Mouse (Mus musculus) embryonic fibroblast, embryonic 13.5 days (primary cell): ENCODE results near the gene Bcl7c.

Experiments
- CTCF ChIP-seq: IDR thresholded peaks from 2 replicates; pipeline ENCODE4 v1.5.1; 2011; ENCODE audit warnings: mild to moderate bottlenecking, control low read depth, low read length, moderate library complexity, borderline replicate concordance; ENCODE audit not compliant: insufficient read depth
- POLR2A ChIP-seq: IDR thresholded peaks from 2 replicates; pipeline ENCODE4 v1.6.1; 2011; ENCODE audit warnings: low read depth, mild to moderate bottlenecking, control low read depth, low read length, moderate library complexity

DNA sequence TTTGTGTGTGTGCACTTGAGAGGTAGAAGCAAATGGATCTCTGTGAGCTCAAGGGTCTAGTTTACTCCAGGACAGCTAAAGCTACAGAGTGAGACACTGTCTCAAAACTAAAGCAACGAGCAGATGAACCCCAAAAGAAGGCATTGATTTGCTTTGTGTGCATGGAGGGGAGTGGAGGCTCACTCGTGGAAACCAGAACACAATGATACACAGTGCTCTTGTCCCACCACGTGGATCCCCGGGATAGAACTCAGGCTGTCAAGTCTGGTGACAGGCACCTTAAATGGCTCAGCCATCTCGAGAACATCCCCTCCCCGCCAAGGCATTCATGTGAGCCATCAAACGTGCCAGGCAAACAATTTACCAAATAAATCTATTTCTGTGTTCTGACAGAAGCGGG is 41.6 kb downstream of the Bcl7c start:
- TF ChIP-seq CTCF (no peak), POLR2A (no peak)
